Mouse (Mus musculus) heart, embryonic 16.5 days (tissue): ENCODE data around the gene Zdhhc20. TPM values are rescaled to one million over a fixed set of nuclear protein-coding genes. Genes with fewer than 3 reads are reported as not detected.
"Not testable (repeated sequence)": the region's sequence is repeated elsewhere in the genome, so short reads cannot be mapped to it uniquely, and the experiment has no call there.

ENCODE experiments used
- ATAC-seq: fragments of 200-750 bp; cut with Nextera tagmentation; replicated peaks from 2 replicates; pipeline ENCODE4 v1.8.0; 2017; ENCODE audit warnings: moderate number of reproducible peaks; ENCODE audit not compliant: insufficient read depth, low FRiP score; ENCODE audit errors: extremely low read depth
- H3K27ac ChIP-seq: fragments of 300-500 bp; sonication (generic); 2 replicates; pipeline ENCODE4 v1.5.1; 2014; ENCODE audit warnings: mild to moderate bottlenecking, low read length, control low read depth, moderate library complexity
- H3K27me3 ChIP-seq: fragments of 300-500 bp; sonication (generic); 2 replicates; pipeline ENCODE4 v1.6.1; 2014; ENCODE audit warnings: low read length, mixed read lengths; ENCODE audit not compliant: control insufficient read depth, insufficient read depth
- H3K36me3 ChIP-seq: fragments of 300-500 bp; sonication (generic); 2 replicates; pipeline ENCODE4 v1.6.1; 2014; ENCODE audit not compliant: control insufficient read depth, insufficient read depth
- H3K4me1 ChIP-seq: fragments of 300-500 bp; sonication (generic); 2 replicates; pipeline ENCODE4 v1.6.1; 2014; ENCODE audit warnings: low read length, mixed read lengths; ENCODE audit not compliant: control insufficient read depth, insufficient read depth
- H3K4me2 ChIP-seq: fragments of 300-500 bp; sonication (generic); 2 replicates; pipeline ENCODE4 v1.6.1; 2014; ENCODE audit warnings: low read depth, mild to moderate bottlenecking, control low read depth, low read length
- H3K4me3 ChIP-seq: fragments of 300-500 bp; sonication (generic); 2 replicates; pipeline ENCODE4 v1.5.1; 2014; ENCODE audit warnings: mild to moderate bottlenecking, control low read depth, low read length
- H3K9ac ChIP-seq: fragments of 300-500 bp; sonication (generic); 2 replicates; pipeline ENCODE4 v1.6.1; 2014; ENCODE audit warnings: low read length, control low read depth
- H3K9me3 ChIP-seq: fragments of 300-500 bp; sonication (generic); replicated peaks from 2 replicates; pipeline ENCODE4 v1.6.1; 2016; ENCODE audit warnings: low read length; ENCODE audit not compliant: control insufficient read depth
- WGBS: fragments of 180-500 bp; shearing (Covaris S2); extraction: QIAGEN DNeasy Blood & Tissue Kit; methylation state at CpG from one replicate; pipeline ENCODE4 v1.1.7; 2014; 5-methylcytosine and 5-hydroxymethylcytosine counted together
- polyA plus RNA-seq: library from polyadenylated mRNA; unstranded; fragments of >200 nt; fragmentation: Nextera tagmentation; extraction: Ambion mirVana; gene quantifications from 2 replicates; pipeline ENCODE4 v1.2.1, GENCODE M21; 2015

Gene Zdhhc20
- polyA plus RNA-seq, 1 experiment from 2014 or later: 40.9 TPM

- no peaks in the 10 kb centered on the region for H3K4me1 ChIP-seq
- no peak overlapping the region for H3K4me2 ChIP-seq
- H3K36me3 ChIP-seq: peaks cover 5% of the 10 kb centered on the region
- H3K27me3 ChIP-seq: no peaks in the 10 kb centered on the region
- 79% methylated on average over 2 of the region's 2 CpGs for WGBS
- H3K9me3 ChIP-seq: no peaks in the 10 kb centered on the region
- no peak overlapping the region for H3K4me3 ChIP-seq
- no peak for ATAC-seq
- H3K9ac ChIP-seq: no peak overlapping the region
- no peak overlapping the region for H3K27ac ChIP-seq
These were observed 37.1 kb downstream of the Zdhhc20 start for GRCm38 (mm10) chr14:57852961-57853360.

DNA sequence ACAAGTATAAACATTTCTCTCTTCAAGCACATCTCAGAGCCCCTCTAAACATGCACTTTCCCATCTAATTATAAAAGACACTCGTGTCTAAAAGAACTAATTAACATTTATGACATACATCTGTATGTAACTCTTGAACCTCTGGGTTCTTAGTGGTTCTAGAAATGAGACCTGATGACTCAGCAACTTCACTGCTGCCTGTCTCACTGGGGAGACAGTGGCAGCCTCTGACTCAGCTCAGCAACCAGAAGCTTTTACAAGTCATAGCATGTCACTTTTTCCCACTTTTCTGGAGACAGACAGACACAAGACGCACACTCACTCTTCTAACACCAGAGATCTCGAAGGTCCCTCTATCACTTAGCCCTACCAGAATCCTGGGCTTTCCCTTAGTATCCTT is 39.7 kb downstream of the Zdhhc20 start:
- Histone ChIP-seq H3K27ac (no peak overlapping the region), H3K9me3 (no peaks in the 10 kb centered on the region), H3K4me1 (no peaks in the 10 kb centered on the region), H3K36me3 (peaks cover 4% of the 10 kb centered on the region; the same call in 1 of the 2 replicates), H3K9ac (no peak overlapping the region), H3K4me3 (no peak overlapping the region), H3K27me3 (no peaks in the 10 kb centered on the region), H3K4me2 (no peak overlapping the region)
- 87% methylated on average over 3 of the region's 3 CpGs for WGBS
- ATAC-seq: no peak

DNA sequence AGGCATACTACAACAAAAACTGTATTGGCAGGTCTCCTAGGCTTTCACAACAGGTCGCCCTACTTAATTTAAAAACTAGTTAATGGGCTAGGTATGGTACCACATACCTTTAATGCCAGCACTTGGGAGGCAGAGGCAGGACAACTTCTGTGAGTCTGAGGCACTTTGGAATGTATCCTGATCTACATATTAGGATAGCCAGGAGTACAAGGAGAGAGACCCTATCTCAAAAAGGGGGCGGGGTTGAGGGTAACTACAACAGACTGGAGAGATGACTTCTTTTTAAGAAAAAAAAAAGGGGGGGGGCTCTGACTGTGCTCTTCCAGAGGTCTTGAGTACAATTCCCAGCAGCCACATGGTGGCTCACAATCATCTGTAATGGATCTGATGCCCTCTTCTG is 41.4 kb downstream of the Zdhhc20 start:
- Histone ChIP-seq H3K36me3 (peaks cover 4% of the 10 kb centered on the region), H3K4me1 (no peaks in the 10 kb centered on the region), H3K9ac (no peak overlapping the region), H3K4me3 (no peak overlapping the region), H3K27me3 (no peaks in the 10 kb centered on the region), H3K9me3 (no peaks in the 10 kb centered on the region), H3K4me2 (no peak overlapping the region), H3K27ac (no peak overlapping the region)
- ATAC-seq: no peak
- 91% methylated on average over 2 of the region's 2 CpGs for WGBS

GRCm38 (mm10) chr14:57848061-57848460 is 42.0 kb downstream of the Zdhhc20 start:
- not testable (repeated sequence) for H3K4me2 ChIP-seq, H3K4me1 ChIP-seq, H3K27ac ChIP-seq, H3K4me3 ChIP-seq, H3K27me3 ChIP-seq, ATAC-seq, H3K9ac ChIP-seq, H3K36me3 ChIP-seq, H3K9me3 ChIP-seq
- 86% methylated on average over 5 of the region's 5 CpGs for WGBS

- H3K36me3 ChIP-seq: peaks cover 11% of the 10 kb centered on the region
- H3K4me3 ChIP-seq: no peak overlapping the region
- no peak overlapping the region for H3K9ac ChIP-seq
- no peak overlapping the region for H3K4me2 ChIP-seq
- H3K27ac ChIP-seq: no peak overlapping the region
- no peaks in the 10 kb centered on the region for H3K9me3 ChIP-seq
- no peak for ATAC-seq
- H3K4me1 ChIP-seq: no peaks in the 10 kb centered on the region
- no peaks in the 10 kb centered on the region for H3K27me3 ChIP-seq
- WGBS: 84% methylated on average over 3 of the region's 3 CpGs
These were observed 45.5 kb downstream of the Zdhhc20 start for GRCm38 (mm10) chr14:57844535-57844934.

GRCm38 (mm10) chr14:57835157-57835556 is 54.9 kb downstream of the Zdhhc20 start:
- no peak for ATAC-seq
- Histone ChIP-seq H3K9me3 (no peaks in the 10 kb centered on the region), H3K4me3 (no peak overlapping the region), H3K27me3 (no peaks in the 10 kb centered on the region), H3K9ac (no peak overlapping the region), H3K36me3 (peaks cover 29% of the 10 kb centered on the region), H3K4me2 (no peak overlapping the region), H3K27ac (no peak overlapping the region), H3K4me1 (no peaks in the 10 kb centered on the region)
- 77% methylated on average over 10 of the region's 10 CpGs for WGBS

DNA sequence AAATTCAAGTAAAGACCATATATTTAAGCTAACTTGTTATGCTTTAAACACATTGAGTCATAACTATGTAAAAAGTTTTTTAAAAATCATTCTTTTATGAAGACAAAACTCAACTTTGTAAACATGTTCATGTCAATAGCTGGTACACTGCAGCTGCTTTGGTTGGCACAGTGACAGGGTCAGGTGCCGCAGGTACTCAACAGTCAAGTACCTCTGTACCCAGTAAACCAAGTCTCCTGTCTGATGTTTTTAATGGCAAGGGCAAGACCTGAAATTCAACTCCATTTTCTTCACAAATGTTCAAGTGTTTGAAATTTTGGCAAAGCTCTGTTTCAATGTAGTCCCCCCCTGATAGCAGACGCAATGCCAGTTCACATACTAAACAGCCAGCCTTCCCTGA is 56.5 kb downstream of the Zdhhc20 start:
- Histone ChIP-seq H3K9ac (no peak overlapping the region), H3K4me3 (no peak overlapping the region), H3K4me2 (no peak overlapping the region), H3K27me3 (no peaks in the 10 kb centered on the region), H3K27ac (no peak overlapping the region), H3K9me3 (no peaks in the 10 kb centered on the region), H3K36me3 (peaks cover 19% of the 10 kb centered on the region), H3K4me1 (no peaks in the 10 kb centered on the region)
- 83% methylated on average over 2 of the region's 2 CpGs for WGBS
- ATAC-seq: no peak

- no peak for ATAC-seq
These were observed 62.8 kb downstream of the Zdhhc20 start for GRCm38 (mm10) chr14:57827284-57827683.

GRCm38 (mm10) chr14:57825788-57826751 is 64.0 kb downstream of the Zdhhc20 start, which contains the start of the genes Ska3 and Mrpl57:
TSS of gene Ska3 (minus strand) at chr14:57826185.
TSS of gene Mrpl57 (plus strand) at chr14:57826234.
- H3K4me3 ChIP-seq: peak within 1 kb of the TSS; percentile 93
- H3K4me1 ChIP-seq: peaks cover 19% of the 10 kb centered on the region
- H3K36me3 ChIP-seq: peaks cover 11% of the 10 kb centered on the region
- H3K27me3 ChIP-seq: no peaks in the 10 kb centered on the region
- H3K9ac ChIP-seq: peak within 1 kb of the TSS; percentile 89
- peak within 1 kb of the TSS; percentile 80 for H3K4me2 ChIP-seq
- no peaks in the 10 kb centered on the region for H3K9me3 ChIP-seq
- ATAC-seq: peak; percentile 95
- peak within 1 kb of the TSS; percentile 81 for H3K27ac ChIP-seq
- WGBS: under 1% methylated on average over 96 of the region's 96 CpGs

More at GRCm38 (mm10) chr14:57827284-57827683, 62.8 kb downstream of the Zdhhc20 start:
- Histone ChIP-seq H3K27ac (peak overlapping the region; percentile 81), H3K9ac (peak overlapping the region; percentile 89), H3K4me2 (peak overlapping the region; percentile 80), H3K4me3 (peak overlapping the region; percentile 93), H3K36me3 (peaks cover 1% of the 10 kb centered on the region; the same call in 1 of the 2 replicates), H3K4me1 (peaks cover 19% of the 10 kb centered on the region), H3K9me3 (no peaks in the 10 kb centered on the region), H3K27me3 (no peaks in the 10 kb centered on the region)
- 67% methylated on average over 1 of the region's 1 CpGs for WGBS
